Mouse (Mus musculus) spleen, adult 2 months (tissue): Measurements from ENCODE around the gene Ccdc18. TPM values are rescaled to one million over a fixed set of nuclear protein-coding genes. Genes with fewer than 3 reads are reported as not detected.
"Not testable (repeated sequence)": the region's sequence is repeated elsewhere in the genome, so short reads cannot be mapped to it uniquely, and the experiment has no call there.

Experiments
- DNase-seq, 2 experiments: peaks; one replicate each; pipeline versions ENCODE4 v3.0.0 to v3.0.0-alpha.2; 2012 to 2021; ENCODE audit warnings: low spot score in 2 of 2, low read depth in 1 of 2
- H3K27ac ChIP-seq: fragments of 200-500 bp; 2 replicates; pipeline ENCODE4 v1.5.1; 2012; ENCODE audit warnings: low read length, inconsistent platforms; ENCODE audit not compliant: insufficient read depth
- H3K27me3 ChIP-seq: fragments of 200-500 bp; 2 replicates; pipeline ENCODE4 v1.6.1; 2012; ENCODE audit warnings: mild to moderate bottlenecking, moderate library complexity, low read length, inconsistent platforms; ENCODE audit not compliant: control insufficient read depth, insufficient read depth
- H3K36me3 ChIP-seq: fragments of 200-500 bp; 2 replicates; pipeline ENCODE4 v1.6.1; 2012; ENCODE audit warnings: mild to moderate bottlenecking, low read length, inconsistent platforms; ENCODE audit not compliant: control insufficient read depth, insufficient read depth
- H3K4me1 ChIP-seq: fragments of 200-500 bp; 2 replicates; pipeline ENCODE4 v1.6.1; 2011; ENCODE audit warnings: inconsistent platforms; ENCODE audit not compliant: control insufficient read depth, insufficient read depth, insufficient read length
- H3K4me3 ChIP-seq: fragments of 200-500 bp; 2 replicates; pipeline ENCODE4 v1.5.1; 2011; ENCODE audit warnings: mild to moderate bottlenecking, inconsistent platforms; ENCODE audit not compliant: insufficient read depth, insufficient read length; ENCODE audit errors: extremely low read depth
- CTCF ChIP-seq: fragments of 200-500 bp; IDR thresholded peaks from 2 replicates; pipeline ENCODE4 v1.5.1; 2011; ENCODE audit warnings: mild to moderate bottlenecking, inconsistent platforms; ENCODE audit not compliant: insufficient read depth, insufficient read length, insufficient replicate concordance; ENCODE audit errors: extremely low read depth
- POLR2A ChIP-seq: fragments of 200-500 bp; IDR thresholded peaks from 2 replicates; pipeline ENCODE4 v1.6.1; 2011; ENCODE audit warnings: low read depth, low read length, inconsistent platforms
- WGBS: fragments of 180-500 bp; shearing (Covaris S2); methylation state at CpG from one replicate; pipeline ENCODE4 v1.1.7; 2018; 5-methylcytosine and 5-hydroxymethylcytosine counted together
- polyA plus RNA-seq: library from polyadenylated mRNA; depleted of rRNA; stranded (reverse); fragments of >200 nt; gene quantifications from 2 replicates; pipeline ENCODE4 v1.2.3, GENCODE M21; 2012

The Ccdc18 gene
- polyA plus RNA-seq, 1 experiment: 0.11 TPM

GRCm38 (mm10) chr5:108250033-108250432 is 117.4 kb downstream of the Ccdc18 start:
- no peaks in the 10 kb centered on the region for H3K36me3 ChIP-seq
- DNase-seq: no peak
- no peak overlapping the region for H3K27ac ChIP-seq
- WGBS: 86% methylated on average over 2 of the region's 2 CpGs
- TF ChIP-seq CTCF: no peak
- TF ChIP-seq POLR2A: no peak
- no peaks in the 10 kb centered on the region for H3K27me3 ChIP-seq
- H3K4me3 ChIP-seq: no peak overlapping the region
- peaks cover 4% of the 10 kb centered on the region; the same call in 1 of the 2 replicates for H3K4me1 ChIP-seq

DNA sequence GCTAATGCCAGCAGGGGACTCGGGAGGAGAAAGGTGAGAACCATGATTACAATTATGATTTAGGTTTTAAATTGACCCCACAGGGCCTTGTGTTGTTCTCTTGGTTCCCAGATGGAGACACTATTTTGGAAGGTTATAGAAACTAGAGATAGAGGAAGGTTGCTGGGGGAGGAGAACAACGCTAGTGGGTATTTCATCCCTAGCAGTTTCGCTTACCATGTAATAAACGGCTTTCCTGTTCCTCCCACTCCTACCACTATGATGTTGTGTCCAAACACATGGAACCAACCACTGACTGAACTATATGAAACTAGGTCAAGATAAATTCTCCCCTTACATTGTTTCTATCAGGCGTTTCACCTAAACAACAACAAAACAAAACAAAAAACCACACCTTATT is 122.6 kb downstream of the Ccdc18 start:
- TF ChIP-seq CTCF (no peak), POLR2A (no peak)
- no peak for DNase-seq
- WGBS: 68% methylated on average over 5 of the region's 5 CpGs

GRCm38 (mm10) chr5:108262722-108263121 is 130.0 kb downstream of the Ccdc18 start:
- DNase-seq: no peak
- TF ChIP-seq POLR2A (no peak), CTCF (no peak)
- Histone ChIP-seq H3K4me1 (no peaks in the 10 kb centered on the region), H3K27ac (no peak overlapping the region), H3K36me3 (no peaks in the 10 kb centered on the region), H3K27me3 (no peaks in the 10 kb centered on the region; the same call in 1 of the 2 replicates), H3K4me3 (no peak overlapping the region)
- WGBS: 73% methylated on average over 4 of the region's 4 CpGs

More for the DNA sequence above, 122.6 kb downstream of the Ccdc18 start:
- no peaks in the 10 kb centered on the region for H3K36me3 ChIP-seq
- no peaks in the 10 kb centered on the region for H3K4me1 ChIP-seq
- no peak overlapping the region for H3K27ac ChIP-seq
- no peak overlapping the region for H3K4me3 ChIP-seq
- no peaks in the 10 kb centered on the region for H3K27me3 ChIP-seq

GRCm38 (mm10) chr5:108263785-108264184 is 131.1 kb downstream of the Ccdc18 start:
- DNase-seq, H3K36me3 ChIP-seq, H3K4me3 ChIP-seq, H3K4me1 ChIP-seq, H3K27me3 ChIP-seq, H3K27ac ChIP-seq: not testable (repeated sequence)
- WGBS: 81% methylated on average over 1 of the region's 1 CpGs

- peaks cover 2% of the 10 kb centered on the region; the same call in 1 of the 2 replicates for H3K4me1 ChIP-seq
- no peak for DNase-seq
- H3K27ac ChIP-seq: no peak overlapping the region
- H3K4me3 ChIP-seq: no peak overlapping the region
- no peaks in the 10 kb centered on the region for H3K27me3 ChIP-seq
- H3K36me3 ChIP-seq: no peaks in the 10 kb centered on the region
- TF ChIP-seq CTCF (no peak), POLR2A (no peak)
Observed at GRCm38 (mm10) chr5:108266990-108267389, 134.3 kb downstream of the Ccdc18 start.

- no peak for TF ChIP-seq CTCF
- no peak; the same call in none of the 2 replicates for TF ChIP-seq POLR2A
- peaks cover 2% of the 10 kb centered on the region; the same call in 1 of the 2 replicates for H3K4me1 ChIP-seq
- 7% methylated on average over 54 of the region's 55 CpGs for WGBS
Observed at GRCm38 (mm10) chr5:108268127-108269062, 135.7 kb downstream of the Ccdc18 start, which contains the start of gene Dr1. Dr1 (plus strand) TSS chr5:108268897.

GRCm38 (mm10) chr5:108269063-108269810 is 136.6 kb downstream of the Ccdc18 start:
- Histone ChIP-seq H3K27ac (peak overlapping the region; percentile 88), H3K4me3 (peak overlapping the region; percentile 94), H3K4me1 (peaks cover 2% of the 10 kb centered on the region; the same call in 1 of the 2 replicates), H3K27me3 (no peaks in the 10 kb centered on the region), H3K36me3 (peaks cover 2% of the 10 kb centered on the region)
- no peak for DNase-seq
- TF ChIP-seq POLR2A (no peak), CTCF (no peak)
- WGBS: under 1% methylated on average over 44 of the region's 44 CpGs

More at GRCm38 (mm10) chr5:108268127-108269062, 135.7 kb downstream of the Ccdc18 start, which contains the start of gene Dr1:
- H3K27ac ChIP-seq: peak within 1 kb of the TSS; percentile 92
- H3K27me3 ChIP-seq: no peaks in the 10 kb centered on the region
- peak; percentile 74 to 86 for DNase-seq
- no peaks in the 10 kb centered on the region; the same call in 1 of the 2 replicates for H3K36me3 ChIP-seq
- H3K4me3 ChIP-seq: peak within 1 kb of the TSS; percentile 94
